Mouse (Mus musculus): ENCODE results near the gene Mpp2.

DNA sequence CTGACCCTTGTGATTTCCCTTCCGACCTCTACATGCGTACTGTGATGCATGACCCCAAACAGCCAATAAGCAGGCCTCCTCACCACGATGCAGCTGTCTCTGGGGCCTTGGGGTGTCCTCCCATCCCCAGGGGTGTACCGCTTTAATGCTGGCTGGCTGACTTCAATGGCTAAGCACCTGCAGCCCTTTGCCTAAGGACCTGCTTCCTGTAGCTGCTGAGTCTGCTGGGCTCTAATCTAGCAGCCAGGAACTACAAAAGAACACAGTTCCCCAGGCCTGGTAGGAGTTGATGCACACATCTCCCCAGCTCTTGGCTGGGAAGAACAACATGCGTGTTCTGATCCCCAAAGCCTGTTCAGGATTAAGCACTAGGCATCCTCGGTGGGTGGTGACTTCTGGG lies 72.8 kb downstream of the Mpp2 start:
- TF ChIP-seq CTCF (IDR thresholded peaks at IDR 0.05) (no peak), EP300 (IDR thresholded peaks at IDR 0.05) (no peak)

All from lung, postnatal 0 days (tissue).